Mouse (Mus musculus): ENCODE measurements around the gene Osbpl7. TPM values are rescaled to one million over a fixed set of nuclear protein-coding genes. Genes with fewer than 3 reads are reported as not detected.

The Osbpl7 gene
- polyA plus RNA-seq, 1 experiment from 2014 or later = 8.9 TPM

DNA sequence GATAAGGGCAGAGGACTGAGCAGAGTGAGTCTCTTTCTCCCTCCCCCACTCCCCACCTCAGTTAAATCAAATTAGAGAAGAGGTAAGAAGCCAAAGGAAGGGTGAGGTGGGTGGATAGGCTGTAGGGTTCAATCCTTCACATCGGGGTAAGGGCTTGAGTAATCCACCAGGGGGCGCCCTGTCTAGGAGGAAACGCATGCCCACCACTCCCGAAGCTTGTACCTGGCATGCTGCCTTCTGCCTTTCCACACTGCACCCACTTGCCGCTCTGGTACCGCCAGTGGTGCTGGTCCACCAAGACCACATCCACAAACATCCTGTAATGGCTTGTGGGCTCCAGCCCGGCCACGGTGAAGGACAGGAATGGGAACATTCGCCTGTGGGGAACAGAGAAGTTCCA is 51.3 kb downstream of the Osbpl7 start:
- no peak for ATAC-seq (ENCODE audit: insufficient number of reproducible peaks, low FRiP score, low TSS enrichment, low read depth)
- Histone ChIP-seq H3K4me1 (0 out of 2 replicates have a peak, but pooled peaks cover 4% of the 10 kb centered on the region), H3K27ac (no peak overlapping the region), H3K9me3 (no peaks in the 10 kb centered on the region), H3K27me3 (peaks cover 48% of the 10 kb centered on the region), H3K36me3 (no peaks in the 10 kb centered on the region), H3K4me2 (no peak overlapping the region), H3K9ac (no peak overlapping the region), H3K4me3 (no peak overlapping the region)
- 19% methylated on average over 9 of the region's 9 CpGs for WGBS

DNA sequence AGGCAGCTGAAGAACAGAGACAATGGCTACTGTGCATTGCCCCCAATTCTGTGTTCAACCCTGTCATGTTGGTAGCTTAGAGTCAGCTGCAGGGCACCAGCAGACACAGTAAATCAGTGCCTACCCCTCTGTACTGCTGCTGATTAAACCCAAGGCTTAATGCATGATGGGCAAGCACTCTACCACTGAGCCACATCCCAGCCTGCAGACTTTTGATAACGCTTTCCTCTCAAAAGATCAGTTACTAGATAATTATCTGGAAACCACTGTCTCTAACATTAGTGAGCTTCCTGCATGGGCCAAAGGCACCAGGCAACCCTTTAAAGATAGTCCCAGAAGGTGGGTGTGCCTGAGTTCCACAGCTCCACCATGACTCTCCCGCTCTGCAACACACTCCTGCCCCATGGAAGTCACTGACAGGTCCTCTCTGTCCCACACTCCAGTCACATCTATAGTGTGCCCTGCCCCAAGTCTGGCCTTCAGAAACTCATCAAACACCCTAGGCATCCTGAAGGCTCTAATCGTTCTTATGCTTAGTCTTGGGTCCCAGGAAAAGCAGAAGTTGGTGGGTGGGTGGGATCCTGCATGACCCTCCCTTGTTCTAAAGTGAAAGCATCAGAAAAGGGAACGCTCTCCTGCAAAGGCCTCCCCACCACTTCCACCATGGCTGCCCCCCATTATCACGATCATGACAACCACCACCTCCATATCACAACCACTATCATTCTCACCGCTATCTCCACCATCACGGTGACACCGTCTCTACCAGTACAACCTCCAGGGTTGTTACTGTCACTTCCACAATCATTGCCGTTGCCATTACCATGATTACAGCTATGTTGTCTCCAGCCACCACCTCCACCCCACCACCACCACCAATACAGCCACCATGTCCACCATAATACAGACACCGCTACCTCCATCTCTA is 53.0 kb downstream of the Osbpl7 start:
- H3K36me3 ChIP-seq = no peaks in the 10 kb centered on the region
- 92% methylated on average over 10 of the region's 10 CpGs for WGBS
- no peak for ATAC-seq (ENCODE audit: insufficient number of reproducible peaks, low FRiP score, low TSS enrichment, low read depth)
- H3K9ac ChIP-seq = no peak overlapping the region
- H3K27ac ChIP-seq = no peak overlapping the region
- no peak overlapping the region for H3K4me2 ChIP-seq
- no peak overlapping the region for H3K4me3 ChIP-seq
- 0 out of 2 replicates have a peak, but pooled peaks cover 4% of the 10 kb centered on the region for H3K4me1 ChIP-seq
- H3K27me3 ChIP-seq = peaks cover 31% of the 10 kb centered on the region
- no peaks in the 10 kb centered on the region for H3K9me3 ChIP-seq

- H3K36me3 ChIP-seq = no peaks in the 10 kb centered on the region
- no peak overlapping the region for H3K27ac ChIP-seq
- peaks cover 25% of the 10 kb centered on the region for H3K27me3 ChIP-seq
- ATAC-seq (ENCODE audit: insufficient number of reproducible peaks, low FRiP score, low TSS enrichment, low read depth) = no peak
- no peak overlapping the region for H3K4me2 ChIP-seq
- H3K9ac ChIP-seq = no peak overlapping the region
- H3K4me3 ChIP-seq = no peak overlapping the region
- H3K4me1 ChIP-seq = no peaks in the 10 kb centered on the region
- no peaks in the 10 kb centered on the region for H3K9me3 ChIP-seq
- WGBS = 92% methylated on average over 9 of the region's 9 CpGs
Observed at GRCm38 (mm10) chr11:97104091-97104483, 53.7 kb downstream of the Osbpl7 start.

GRCm38 (mm10) chr11:97108976-97109375 is 58.5 kb downstream of the Osbpl7 start:
- Histone ChIP-seq H3K4me3 (no peak overlapping the region), H3K27me3 (peaks cover 35% of the 10 kb centered on the region), H3K9ac (no peak overlapping the region), H3K9me3 (no peaks in the 10 kb centered on the region), H3K4me1 (peaks cover 1% of the 10 kb centered on the region), H3K27ac (no peak overlapping the region), H3K36me3 (no peaks in the 10 kb centered on the region), H3K4me2 (no peak overlapping the region)
- ATAC-seq (ENCODE audit: insufficient number of reproducible peaks, low FRiP score, low TSS enrichment, low read depth) = no peak
- 81% methylated on average over 16 of the region's 16 CpGs for WGBS

GRCm38 (mm10) chr11:97112519-97113125 is 62.2 kb downstream of the Osbpl7 start:
- Histone ChIP-seq H3K4me2 (no peak overlapping the region), H3K36me3 (no peaks in the 10 kb centered on the region), H3K9me3 (no peaks in the 10 kb centered on the region), H3K4me1 (peaks cover 19% of the 10 kb centered on the region), H3K9ac (no peak overlapping the region), H3K27me3 (peaks cover 71% of the 10 kb centered on the region), H3K4me3 (no peak overlapping the region), H3K27ac (no peak overlapping the region)
- ATAC-seq (ENCODE audit: insufficient number of reproducible peaks, low FRiP score, low TSS enrichment, low read depth) = no peak
- 82% methylated on average over 9 of the region's 9 CpGs for WGBS

DNA sequence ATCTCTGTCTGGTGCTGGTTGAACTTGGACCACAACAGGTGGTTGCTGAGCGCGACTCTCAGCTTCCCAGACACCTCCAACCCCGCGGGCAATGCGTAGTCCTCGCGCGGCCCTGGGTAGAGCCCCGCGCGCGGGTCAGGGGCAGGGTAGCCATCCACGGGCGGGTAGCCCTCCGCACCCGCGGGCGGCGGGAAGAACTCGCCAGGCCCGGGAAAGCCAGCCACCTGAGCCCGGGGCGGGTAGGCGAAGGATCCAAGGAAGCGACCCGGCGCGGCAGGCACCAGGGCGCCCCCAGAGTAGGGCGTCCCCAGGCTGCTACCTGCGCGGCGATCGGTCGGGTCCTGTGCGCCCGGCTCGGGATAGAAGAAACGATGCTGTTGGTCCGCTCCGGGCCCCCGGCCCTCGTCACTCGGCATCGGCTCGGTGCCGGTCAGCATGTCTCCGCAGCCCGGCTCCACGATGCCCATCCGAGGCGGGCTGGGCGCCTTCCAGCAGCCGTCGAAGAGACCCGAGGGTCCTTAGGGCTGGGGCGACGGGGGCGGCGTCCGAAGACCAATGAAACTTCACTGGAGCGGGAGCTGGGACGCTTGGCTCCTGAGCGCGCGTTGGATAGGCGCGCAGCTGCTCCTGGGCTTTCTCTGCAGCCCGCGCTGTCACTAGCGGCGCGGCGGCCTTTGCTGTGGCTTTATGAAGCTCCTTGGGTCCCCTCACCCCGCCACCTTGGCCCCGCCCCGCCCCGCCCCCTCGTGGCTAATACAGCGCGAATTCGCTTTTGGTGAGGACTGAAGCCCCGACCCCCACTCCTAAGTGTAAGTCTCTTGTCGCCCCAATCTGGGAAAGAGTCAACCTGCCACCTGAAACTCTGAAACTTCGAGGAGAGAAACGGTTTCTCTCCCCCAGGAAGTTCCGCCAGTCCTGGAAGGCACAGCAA is 64.5 kb downstream of the Osbpl7 start, which contains the start of gene Tbx21:
Tbx21 (minus strand) TSS at position 661 of the 931 bp plus-strand sequence.
- Histone ChIP-seq H3K4me2 (peak within 1 kb of the TSS; percentile 81), H3K9ac (peak within 1 kb of the TSS; percentile 11; the same call in 1 of the 2 replicates), H3K36me3 (no peaks in the 10 kb centered on the region), H3K4me3 (peak within 1 kb of the TSS; percentile 42), H3K9me3 (no peaks in the 10 kb centered on the region), H3K27me3 (peaks cover 80% of the 10 kb centered on the region), H3K27ac (no peak within 1 kb of the TSS), H3K4me1 (peaks cover 19% of the 10 kb centered on the region)
- under 1% methylated on average over 83 of the region's 87 CpGs for WGBS
- no peak for ATAC-seq (ENCODE audit: insufficient number of reproducible peaks, low FRiP score, low TSS enrichment, low read depth)

GRCm38 (mm10) chr11:97115797-97116196 is 65.4 kb downstream of the Osbpl7 start:
- no peak for ATAC-seq (ENCODE audit: insufficient number of reproducible peaks, low FRiP score, low TSS enrichment, low read depth)

More at GRCm38 (mm10) chr11:97115797-97116196, 65.4 kb downstream of the Osbpl7 start:
- Histone ChIP-seq H3K4me3 (peak overlapping the region; percentile 42; the same call in 1 of the 2 replicates), H3K9me3 (no peaks in the 10 kb centered on the region), H3K4me1 (peaks cover 19% of the 10 kb centered on the region), H3K27me3 (peaks cover 78% of the 10 kb centered on the region), H3K36me3 (no peaks in the 10 kb centered on the region), H3K27ac (no peak overlapping the region), H3K4me2 (peak overlapping the region; percentile 81), H3K9ac (no peak overlapping the region)
- WGBS = 10% methylated on average over 11 of the region's 11 CpGs

Small RNA genes lying within 50 kb of the gene (microRNA-seq; reads per million reads assigned to microRNA genes)
- gene Mir8103 = 0.82 reads per million

Other genes starting within 250 kb of the Osbpl7 start
- 75.6 and 81.1 TPM in 2 replicates for gene Nfe2l1, start 220.7 kb upstream of the Osbpl7 start, polyA plus RNA-seq (2015; fragmentation: Nextera tagmentation; extraction: Ambion mirVana)
- gene Copz2, start 200.8 kb upstream of the Osbpl7 start, polyA plus RNA-seq (2015; fragmentation: Nextera tagmentation; extraction: Ambion mirVana) = 203 and 213 TPM in 2 replicates
- gene Cdk5rap3, start 134.1 kb upstream of the Osbpl7 start, polyA plus RNA-seq (2015; fragmentation: Nextera tagmentation; extraction: Ambion mirVana) = 76.2 and 87.4 TPM in 2 replicates
- 3.4 and 3.6 TPM in 2 replicates for gene Prr15l, start 122.5 kb upstream of the Osbpl7 start, polyA plus RNA-seq (2015; fragmentation: Nextera tagmentation; extraction: Ambion mirVana)
- 33.6 and 37.6 TPM in 2 replicates for gene Pnpo, start 106.6 kb upstream of the Osbpl7 start, polyA plus RNA-seq (2015; fragmentation: Nextera tagmentation; extraction: Ambion mirVana)
- 15.1 and 16.8 TPM in 2 replicates for gene Sp2, start 67.7 kb upstream of the Osbpl7 start, polyA plus RNA-seq (2015; fragmentation: Nextera tagmentation; extraction: Ambion mirVana)
- 27.1 and 30.4 TPM in 2 replicates for gene Sp6, start 37.2 kb upstream of the Osbpl7 start, polyA plus RNA-seq (2015; fragmentation: Nextera tagmentation; extraction: Ambion mirVana)
- 22.7 and 23.8 TPM in 2 replicates for gene Scrn2, start 20.7 kb upstream of the Osbpl7 start, polyA plus RNA-seq (2015; fragmentation: Nextera tagmentation; extraction: Ambion mirVana)
- gene Lrrc46, start 9.2 kb upstream of the Osbpl7 start, polyA plus RNA-seq (2015; fragmentation: Nextera tagmentation; extraction: Ambion mirVana) = 0.54 and 0.65 TPM in 2 replicates
- 79.5 and 84.7 TPM in 2 replicates for gene Mrpl10, start 9.1 kb upstream of the Osbpl7 start, polyA plus RNA-seq (2015; fragmentation: Nextera tagmentation; extraction: Ambion mirVana)
- 0.14 TPM in 1 of 2 replicates, not detected in the other for gene Tbx21, start 64.7 kb downstream of the Osbpl7 start, polyA plus RNA-seq (2015; fragmentation: Nextera tagmentation; extraction: Ambion mirVana)
- gene Tbkbp1, start 100.9 kb downstream of the Osbpl7 start, polyA plus RNA-seq (2015; fragmentation: Nextera tagmentation; extraction: Ambion mirVana) = 6.8 and 7.8 TPM in 2 replicates
- 42.7 and 44.3 TPM in 2 replicates for gene Kpnb1, start 137.3 kb downstream of the Osbpl7 start, polyA plus RNA-seq (2015; fragmentation: Nextera tagmentation; extraction: Ambion mirVana)
- 95.9 and 108 TPM in 2 replicates for gene Npepps, start 230.0 kb downstream of the Osbpl7 start, polyA plus RNA-seq (2015; fragmentation: Nextera tagmentation; extraction: Ambion mirVana)